Mouse (Mus musculus): Measurements from ENCODE around the gene Mboat7.

The Mboat7 gene

DNA sequence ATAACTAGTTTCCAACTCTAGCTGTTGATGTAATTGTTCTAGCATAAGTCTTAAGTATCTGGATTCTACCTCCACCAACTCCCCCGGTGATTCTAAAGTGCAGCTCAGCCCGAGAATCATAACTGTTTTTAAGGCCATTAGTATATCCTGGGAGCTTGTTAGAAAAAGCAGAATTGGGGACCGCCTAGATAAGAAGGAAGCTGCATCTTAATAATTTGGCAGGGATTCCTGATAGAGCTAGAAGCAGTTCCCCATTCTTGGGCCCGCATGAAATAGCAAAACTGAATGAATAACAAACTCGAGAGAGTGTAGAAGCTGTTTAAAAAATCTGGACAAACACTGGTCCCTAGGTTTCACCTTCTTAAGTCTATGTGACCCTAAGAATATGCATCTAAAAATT, 49.9 kb downstream of the Mboat7 start:
- no peak for DNase-seq

DNA sequence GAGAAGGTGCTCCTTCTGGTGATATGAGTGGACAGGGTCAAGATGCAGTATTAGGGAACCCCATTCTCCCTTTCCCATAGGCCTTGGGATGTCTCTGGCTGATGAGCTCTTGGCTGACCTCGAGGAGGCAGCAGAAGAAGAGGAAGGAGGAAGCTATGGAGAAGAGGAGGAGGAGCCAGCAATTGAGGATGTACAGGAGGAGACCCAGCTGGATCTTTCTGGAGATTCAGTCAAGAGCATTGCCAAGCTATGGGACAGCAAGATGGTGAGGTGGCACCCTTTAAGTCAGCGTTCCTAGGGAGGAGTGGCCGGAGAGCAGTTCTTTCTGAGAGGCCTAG, 62.9 kb downstream of the Mboat7 start:
- no peak for DNase-seq

DNA sequence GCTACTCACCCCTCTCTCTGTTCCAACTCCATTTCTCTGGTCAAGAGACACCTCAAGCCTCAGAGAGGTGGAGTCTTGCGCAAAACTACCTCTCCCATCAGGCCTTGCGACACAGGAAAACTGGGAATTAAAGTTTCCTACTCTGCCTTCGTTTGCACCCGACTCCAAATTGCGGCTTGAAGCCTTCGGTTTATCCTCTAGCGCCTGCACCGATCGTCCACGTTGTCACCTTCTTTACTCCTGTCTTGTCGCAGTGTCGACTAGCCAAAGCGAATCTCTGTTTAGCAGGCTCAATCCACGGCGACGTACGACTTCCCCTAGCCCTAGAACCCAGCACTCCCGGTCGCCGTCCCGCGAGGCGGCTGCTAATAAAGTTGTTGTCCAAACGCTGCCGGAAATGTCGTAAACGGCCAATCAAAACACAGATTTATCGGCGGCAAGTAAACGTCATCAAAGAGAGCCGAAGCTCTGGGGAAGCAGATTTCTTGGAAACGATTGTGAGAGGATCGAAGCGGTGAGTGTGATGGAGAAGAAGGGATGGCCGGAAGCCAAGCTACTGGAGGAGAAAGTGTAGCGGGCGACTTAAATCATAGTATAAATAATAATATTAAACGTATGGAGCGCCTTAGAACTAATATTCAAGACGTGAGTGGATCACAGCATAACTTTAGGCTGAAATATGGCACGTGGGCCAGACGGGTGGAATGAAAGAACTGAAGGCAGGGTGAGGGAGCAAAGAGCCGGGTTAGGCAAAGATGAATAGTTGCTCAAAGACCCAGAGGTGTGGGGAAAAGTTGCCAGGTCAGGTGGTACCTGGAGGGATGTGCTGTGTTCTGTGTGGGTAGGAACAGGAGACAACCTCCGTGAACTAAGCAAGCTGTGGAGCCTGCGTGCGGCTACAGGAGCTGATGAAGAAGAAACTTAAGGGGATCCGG, 63.5 kb downstream of the Mboat7 start, which contains the start of the genes Tfpt and Prpf31:
Tfpt (minus strand) TSS at position 387 of the 935 bp plus-strand sequence.
Prpf31 (plus strand) TSS at position 443 of the 935 bp plus-strand sequence.
- peak; percentile 91 to 93 for DNase-seq

DNA sequence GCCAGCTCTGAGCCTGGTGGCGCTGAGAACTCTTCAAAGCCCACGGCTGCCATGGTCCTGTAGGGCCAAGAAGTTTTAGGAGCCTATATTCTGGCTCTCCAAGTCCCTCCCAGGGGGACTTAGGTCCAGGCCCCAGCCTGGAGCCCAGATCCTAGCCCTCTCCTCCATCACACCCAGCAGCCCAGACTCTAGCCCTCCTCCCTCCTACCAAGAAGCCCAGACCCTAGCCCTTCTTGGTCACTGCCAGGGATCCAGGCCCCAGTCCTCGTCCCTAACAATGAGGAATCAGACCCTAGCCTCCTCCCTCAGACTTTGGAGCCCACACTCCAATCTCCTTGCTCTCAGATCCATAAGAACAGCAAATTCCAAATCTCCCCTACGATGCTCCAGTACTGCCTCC, 64.3 kb downstream of the Mboat7 start:
- DNase-seq = no peak
